ENCODE assay signal across 30 mouse cellular contexts in the genomic region with DNA sequence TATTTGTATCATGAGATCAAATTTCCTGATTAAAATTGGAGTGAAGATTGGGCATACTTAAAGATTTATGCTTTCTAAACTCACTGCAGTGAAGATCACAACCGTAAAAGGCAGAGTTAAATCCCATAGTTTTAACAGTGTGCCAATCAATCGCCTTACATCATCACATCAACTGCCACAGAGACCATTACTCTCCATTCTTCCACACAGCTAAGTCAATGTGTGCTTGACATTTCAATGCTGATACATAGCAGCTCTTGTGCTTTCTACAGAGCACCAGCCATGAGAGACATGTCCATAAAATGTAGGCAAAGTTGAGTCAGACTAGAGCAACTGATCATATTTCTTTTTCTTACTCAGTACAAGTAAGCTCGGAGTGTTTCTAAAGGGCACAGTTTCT.
"Had no signal": no experiment of that assay in that cellular context is flagged by ENCODE, and none has a peak within 500 bp of the region (broad histone marks: within the 10 kb centered on the region; RNA-seq: fewer than 3 reads in every experiment).

No protein-coding gene starts in this region.

- H3K27me3 ChIP-seq: heart, embryonic 12.5 days; hindbrain, embryonic 12.5 days; intestine, embryonic 15.5 days; kidney, embryonic 15.5 days; limb, embryonic 12.5 days; liver, embryonic 13.5 days; liver, embryonic 15.5 days had no signal

- H3K4me2 ChIP-seq: heart, embryonic 12.5 days; hindbrain, embryonic 12.5 days; hindbrain, embryonic 14.5 days; intestine, embryonic 15.5 days; kidney, embryonic 15.5 days; limb, embryonic 12.5 days; liver, embryonic 11.5 days; liver, embryonic 13.5 days; liver, embryonic 15.5 days had no signal

- H3K27ac ChIP-seq: gastrocnemius, adult 2 months; heart, embryonic 10.5 days; hindbrain, embryonic 10.5 days; hindbrain, embryonic 12.5 days; hindbrain, embryonic 14.5 days; intestine, embryonic 15.5 days; kidney, embryonic 15.5 days; layer of hippocampus, adult 2 months; left cerebral cortex, adult 2 months; limb, embryonic 10.5 days; limb, embryonic 12.5 days; liver, embryonic 13.5 days; liver, embryonic 15.5 days had no signal

- H3K4me3 ChIP-seq: gastrocnemius, adult 2 months; heart, embryonic 10.5 days; heart, embryonic 12.5 days; hindbrain, embryonic 10.5 days; hindbrain, embryonic 12.5 days; intestine, embryonic 15.5 days; kidney, embryonic 15.5 days; layer of hippocampus, adult 2 months; left cerebral cortex, adult 2 months; limb, embryonic 10.5 days; limb, embryonic 12.5 days; liver, embryonic 13.5 days; liver, embryonic 15.5 days had no signal

- H3K9me3 ChIP-seq: heart, embryonic 10.5 days; heart, embryonic 12.5 days; hindbrain, embryonic 10.5 days; hindbrain, embryonic 12.5 days; intestine, embryonic 15.5 days; kidney, embryonic 15.5 days; limb, embryonic 10.5 days; limb, embryonic 12.5 days; liver, embryonic 13.5 days; liver, embryonic 15.5 days had no signal

- ATAC-seq: hindbrain, embryonic 16.5 days; inflammation-experienced regulatory T-cells, adult 6 months; intestine, embryonic 15.5 days; intestine, postnatal 0 days; liver, postnatal 0 days had no signal

- H3K9ac ChIP-seq: heart, embryonic 12.5 days; hindbrain, embryonic 12.5 days; hindbrain, embryonic 14.5 days; intestine, embryonic 15.5 days; kidney, embryonic 15.5 days; limb, embryonic 12.5 days; liver, embryonic 13.5 days; liver, embryonic 15.5 days; liver, postnatal 0 days had no signal

- H3K4me1 ChIP-seq: heart, embryonic 10.5 days; heart, embryonic 12.5 days; hindbrain, embryonic 10.5 days; hindbrain, embryonic 12.5 days; intestine, embryonic 15.5 days; kidney, embryonic 15.5 days; limb, embryonic 10.5 days; limb, embryonic 12.5 days; liver, embryonic 13.5 days; liver, embryonic 15.5 days had no signal

- H3K36me3 ChIP-seq: heart, embryonic 10.5 days; heart, embryonic 12.5 days; hindbrain, embryonic 10.5 days; hindbrain, embryonic 12.5 days; intestine, embryonic 15.5 days; kidney, embryonic 15.5 days; limb, embryonic 10.5 days; limb, embryonic 12.5 days; liver, embryonic 13.5 days; liver, embryonic 15.5 days had no signal

- DNase-seq: gastrocnemius, adult 2 months; gastrocnemius, postnatal 10 days; gastrocnemius, postnatal 25 days; heart, adult 18-20 months; heart, postnatal 10 days; heart, postnatal 4 days; kidney, adult 2 months; kidney, adult 9 months; kidney, postnatal 10 days; kidney, postnatal 25 days; kidney, postnatal 4 days; liver; liver, embryonic 13.5 days; liver, postnatal 0 days had no signal
